16 mouse cellular contexts compared by ENCODE assay signal in the genomic region with DNA sequence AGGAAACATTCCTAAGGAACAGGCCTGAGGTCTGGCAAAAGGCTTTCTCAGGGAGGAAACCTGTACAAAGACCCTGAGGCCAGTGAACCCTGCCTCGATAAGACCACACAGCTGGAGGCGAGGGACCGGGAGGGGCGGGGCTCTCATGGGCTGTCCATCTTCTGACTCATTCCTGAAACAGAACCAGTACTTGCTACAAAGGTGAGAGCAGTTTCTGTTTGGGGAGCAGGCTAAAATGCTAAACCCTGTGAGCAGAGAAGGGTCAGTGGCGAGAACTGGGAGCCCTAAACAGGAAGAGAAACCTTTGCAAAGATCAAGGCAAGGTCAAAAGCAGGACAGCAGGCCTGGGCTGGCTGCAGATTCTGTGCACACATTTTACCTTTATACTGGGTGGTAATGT. TPM values are rescaled to one million over a fixed set of nuclear protein-coding genes. Genes with fewer than 3 reads are reported as not detected.
A peak's percentile ranks its signal among the peaks of the same experiment; 100 is the strongest.
DNase-seq lines count a peak whose midpoint lies in the region; ATAC-seq and TF ChIP-seq lines count a peak whose summit lies in the region.
"Had no signal": no experiment of that assay in that cellular context is flagged by ENCODE, and none has a peak within 500 bp of the region (broad histone marks: within the 10 kb centered on the region; RNA-seq: fewer than 3 reads in every experiment).

No protein-coding gene starts in this region.

- DNase-seq in intestine, embryonic 14.5 days (ENCODE audit: low spot score) = no peak
- peak; percentile 59 for DNase-seq in ES-CJ7 (ENCODE audit: low read depth, low spot score)
- no peak for DNase-seq in left cerebral cortex, postnatal 36 days (ENCODE audit: low spot score in 2 of 2)
- no peak for DNase-seq in lung, postnatal 36 days
- DNase-seq: cerebellum, adult 8-10 months; liver; lung, adult 2 months; thymus, postnatal 4 days had no signal

- no peaks in the 10 kb centered on the region for H3K4me1 ChIP-seq in intestine, embryonic 14.5 days (replicated peaks; ENCODE audit: control insufficient read depth, insufficient read depth, low read length)
- no peaks in the 10 kb centered on the region for H3K4me1 ChIP-seq in intestine, postnatal 0 days (replicated peaks; ENCODE audit: control insufficient read depth, insufficient read depth, low read length)
- H3K4me1 ChIP-seq in kidney, embryonic 15.5 days = peaks cover 40% of the 10 kb centered on the region
- H3K4me1 ChIP-seq in stomach, embryonic 16.5 days (ENCODE audit: control insufficient read depth, insufficient read depth, low read length) = no peaks in the 10 kb centered on the region; the same call in 1 of the 2 replicates
- no peaks in the 10 kb centered on the region for H3K4me1 ChIP-seq in midbrain, embryonic 15.5 days
- H3K4me1 ChIP-seq: heart, embryonic 15.5 days had no signal

- no peak overlapping the region for H3K4me2 ChIP-seq in intestine, embryonic 14.5 days (ENCODE audit: low read length)
- H3K4me2 ChIP-seq in intestine, postnatal 0 days (replicated peaks; ENCODE audit: low read depth) = no peak overlapping the region
- H3K4me2 ChIP-seq in kidney, embryonic 15.5 days = no peak overlapping the region
- no peak overlapping the region for H3K4me2 ChIP-seq in stomach, embryonic 16.5 days (ENCODE audit: low read depth, low read length)
- no peak overlapping the region for H3K4me2 ChIP-seq in midbrain, embryonic 15.5 days
- H3K4me2 ChIP-seq: heart, embryonic 15.5 days; hindbrain, embryonic 13.5 days had no signal

- H3K27me3 ChIP-seq in intestine, embryonic 14.5 days (replicated peaks; ENCODE audit: control insufficient read depth, insufficient read depth, low read length) = no peaks in the 10 kb centered on the region
- no peaks in the 10 kb centered on the region for H3K27me3 ChIP-seq in intestine, postnatal 0 days (replicated peaks; ENCODE audit: control insufficient read depth, insufficient read depth, low read length)
- no peaks in the 10 kb centered on the region for H3K27me3 ChIP-seq in kidney, embryonic 15.5 days
- no peaks in the 10 kb centered on the region for H3K27me3 ChIP-seq in stomach, embryonic 16.5 days (ENCODE audit: control insufficient read depth, insufficient read depth, low read length)
- H3K27me3 ChIP-seq in midbrain, embryonic 15.5 days (replicated peaks) = no peaks in the 10 kb centered on the region
- H3K27me3 ChIP-seq: heart, embryonic 15.5 days; hindbrain, embryonic 13.5 days had no signal

- no peak overlapping the region for H3K4me3 ChIP-seq in intestine, embryonic 14.5 days (ENCODE audit: low read depth, low read length)
- no peak overlapping the region for H3K4me3 ChIP-seq in intestine, postnatal 0 days (ENCODE audit: low read depth, low read length)
- H3K4me3 ChIP-seq in kidney, embryonic 15.5 days (replicated peaks) = no peak overlapping the region
- no peak overlapping the region for H3K4me3 ChIP-seq in stomach, embryonic 16.5 days (replicated peaks; ENCODE audit: low read length)
- H3K4me3 ChIP-seq in midbrain, embryonic 15.5 days = no peak overlapping the region
- H3K4me3 ChIP-seq: erythroblast, embryonic 14.5 days; heart, embryonic 15.5 days; hindbrain, embryonic 13.5 days; left cerebral cortex, adult 2 months had no signal

- peaks cover 20% of the 10 kb centered on the region for H3K36me3 ChIP-seq in intestine, embryonic 14.5 days (ENCODE audit: control insufficient read depth, insufficient read depth, low read length)
- H3K36me3 ChIP-seq in intestine, postnatal 0 days (ENCODE audit: control insufficient read depth, insufficient read depth) = peaks cover 10% of the 10 kb centered on the region; the same call in 1 of the 2 replicates
- peaks cover 2% of the 10 kb centered on the region; the same call in 1 of the 2 replicates for H3K36me3 ChIP-seq in kidney, embryonic 15.5 days
- no peaks in the 10 kb centered on the region for H3K36me3 ChIP-seq in stomach, embryonic 16.5 days (ENCODE audit: control insufficient read depth, insufficient read depth, low read length)
- H3K36me3 ChIP-seq in midbrain, embryonic 15.5 days (replicated peaks) = no peaks in the 10 kb centered on the region
- H3K36me3 ChIP-seq: heart, embryonic 15.5 days had no signal

- 34% methylated on average over 5 of the region's 5 CpGs for WGBS in intestine, embryonic 14.5 days
- 41% methylated on average over 5 of the region's 5 CpGs for WGBS in intestine, postnatal 0 days
- 39% methylated on average over 5 of the region's 5 CpGs for WGBS in kidney, embryonic 15.5 days
- 46% methylated on average over 5 of the region's 5 CpGs for WGBS in stomach, embryonic 16.5 days
- WGBS in midbrain, embryonic 15.5 days = 55% methylated on average over 5 of the region's 5 CpGs

- intact Hi-C loops in left cerebral cortex, postnatal 36 days (cut with DNase I) = no loop called here

- no peak overlapping the region for H3K27ac ChIP-seq in intestine, embryonic 14.5 days (ENCODE audit: low read depth)
- H3K27ac ChIP-seq in intestine, postnatal 0 days (ENCODE audit: low read depth, low read length) = no peak overlapping the region
- peak overlapping the region; percentile 19; the same call in 1 of the 2 replicates for H3K27ac ChIP-seq in kidney, embryonic 15.5 days
- H3K27ac ChIP-seq in stomach, embryonic 16.5 days (ENCODE audit: low read length) = peak overlapping the region; percentile 36; the same call in 1 of the 2 replicates
- H3K27ac ChIP-seq in midbrain, embryonic 15.5 days = no peak overlapping the region
- H3K27ac ChIP-seq: heart, embryonic 15.5 days; hindbrain, embryonic 13.5 days; left cerebral cortex, adult 2 months had no signal

- no peak for TF ChIP-seq CTCF in intestine, postnatal 0 days (IDR thresholded peaks at IDR 0.05; ENCODE audit: low read depth)

- ATAC-seq in intestine, embryonic 14.5 days (replicated peaks; ENCODE audit: low FRiP score, low TSS enrichment, low read depth) = no peak
- no peak for ATAC-seq in intestine, postnatal 0 days
- no peak for ATAC-seq in kidney, embryonic 15.5 days (replicated peaks; ENCODE audit: low FRiP score)
- ATAC-seq in stomach, embryonic 16.5 days (ENCODE audit: insufficient read depth, low FRiP score) = no peak
- ATAC-seq in midbrain, embryonic 15.5 days (replicated peaks) = no peak

- 0 out of 2 replicates have a peak overlapping the region, but pooled peaks have one; percentile 13 for H3K9ac ChIP-seq in intestine, embryonic 14.5 days (ENCODE audit: low read length)
- H3K9ac ChIP-seq in intestine, postnatal 0 days (ENCODE audit: low read depth, low read length) = no peak overlapping the region
- no peak overlapping the region for H3K9ac ChIP-seq in kidney, embryonic 15.5 days
- H3K9ac ChIP-seq in stomach, embryonic 16.5 days (ENCODE audit: low read length) = no peak overlapping the region
- H3K9ac ChIP-seq in midbrain, embryonic 15.5 days = no peak overlapping the region
- H3K9ac ChIP-seq: heart, embryonic 15.5 days; hindbrain, embryonic 13.5 days had no signal

- H3K9me3 ChIP-seq in intestine, embryonic 14.5 days (ENCODE audit: control insufficient read depth, low read length) = no peaks in the 10 kb centered on the region
- H3K9me3 ChIP-seq in intestine, postnatal 0 days (ENCODE audit: control insufficient read depth) = no peaks in the 10 kb centered on the region
- H3K9me3 ChIP-seq in kidney, embryonic 15.5 days (replicated peaks) = no peaks in the 10 kb centered on the region
- H3K9me3 ChIP-seq in stomach, embryonic 16.5 days (replicated peaks; ENCODE audit: control insufficient read depth, low read length) = no peaks in the 10 kb centered on the region
- H3K9me3 ChIP-seq in midbrain, embryonic 15.5 days = no peaks in the 10 kb centered on the region
- H3K9me3 ChIP-seq: heart, embryonic 15.5 days; hindbrain, embryonic 13.5 days had no signal

RNA-seq across cellular contexts. Expression of a gene that starts 47.2 kb away (rescaled TPM):
- 31.1 and 31.4 TPM in 2 replicates for polyA plus RNA-seq in intestine, embryonic 14.5 days (2014; fragmentation: Nextera tagmentation; extraction: Ambion mirVana)
- 10.4 and 11.8 TPM in 2 replicates for polyA plus RNA-seq in intestine, postnatal 0 days (2015; fragmentation: Nextera tagmentation; extraction: Ambion mirVana)
- 19.1 and 22.4 TPM in 2 replicates for polyA plus RNA-seq in kidney, embryonic 15.5 days (2015; fragmentation: Nextera tagmentation; extraction: Ambion mirVana)
- polyA plus RNA-seq in stomach, embryonic 16.5 days (2015; fragmentation: Nextera tagmentation; extraction: Ambion mirVana) = 34.6 and 36.8 TPM in 2 replicates
- 10 to 100 TPM; 86.5 to 94.8 TPM for total RNA-seq in left cerebral cortex, postnatal 36 days (2021)
- 29.6 and 29.7 TPM in 2 replicates for polyA plus RNA-seq in midbrain, embryonic 15.5 days (2015; fragmentation: Nextera tagmentation; extraction: Ambion mirVana)

RNA-seq across cellular contexts. Expression of a gene that starts 57.6 kb away (rescaled TPM):
- 26.9 and 35.0 TPM in 2 replicates for polyA plus RNA-seq in intestine, embryonic 14.5 days (2014; fragmentation: Nextera tagmentation; extraction: Ambion mirVana)
- 46.8 and 48.3 TPM in 2 replicates for polyA plus RNA-seq in intestine, postnatal 0 days (2015; fragmentation: Nextera tagmentation; extraction: Ambion mirVana)
- 37.0 and 37.9 TPM in 2 replicates for polyA plus RNA-seq in kidney, embryonic 15.5 days (2015; fragmentation: Nextera tagmentation; extraction: Ambion mirVana)
- polyA plus RNA-seq in stomach, embryonic 16.5 days (2015; fragmentation: Nextera tagmentation; extraction: Ambion mirVana) = 34.8 and 39.3 TPM in 2 replicates
- total RNA-seq in left cerebral cortex, postnatal 36 days (2021) = 10 to 100 TPM; 43.4 to 54.4 TPM
- polyA plus RNA-seq in midbrain, embryonic 15.5 days (2015; fragmentation: Nextera tagmentation; extraction: Ambion mirVana) = 39.6 and 41.0 TPM in 2 replicates

Comparison
In these comparisons a context has a peak if more than half of its experiments do, and no peak if none do; other contexts are left out.
1. H3K27ac ChIP-seq: peak in kidney, embryonic 15.5 days (single experiment) and stomach, embryonic 16.5 days (single experiment); none in intestine, embryonic 14.5 days (single experiment), intestine, postnatal 0 days (single experiment) and midbrain, embryonic 15.5 days (single experiment).